Mouse (Mus musculus): ENCODE measurements around the gene Cnst. TPM values are rescaled to one million over a fixed set of nuclear protein-coding genes. Genes with fewer than 3 reads are reported as not detected.

The Cnst gene
- polyA plus RNA-seq, 1 experiment from 2014 or later: 20.5 TPM

DNA sequence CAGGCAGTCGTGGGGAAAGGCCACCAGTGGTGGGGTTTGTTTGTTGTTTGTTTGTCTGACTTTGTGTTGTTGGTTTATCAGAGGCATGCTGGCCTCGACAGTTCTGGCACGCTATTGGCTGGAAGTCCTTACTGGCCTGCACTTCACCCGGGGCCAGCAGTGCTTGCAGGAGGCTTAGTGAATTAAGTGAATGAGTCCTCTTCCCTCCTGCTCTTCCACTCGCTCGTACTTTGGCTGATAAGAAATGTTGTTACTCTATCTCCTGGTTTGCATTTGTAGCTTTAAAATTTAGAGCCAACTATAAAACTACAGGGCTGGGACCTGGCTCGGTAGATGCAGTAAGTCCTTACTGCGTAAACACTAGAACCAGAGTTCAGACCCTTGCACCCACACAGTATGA is 34.0 kb downstream of the Cnst start:
- no peaks in the 10 kb centered on the region for H3K9me3 ChIP-seq (replicated peaks)

DNA sequence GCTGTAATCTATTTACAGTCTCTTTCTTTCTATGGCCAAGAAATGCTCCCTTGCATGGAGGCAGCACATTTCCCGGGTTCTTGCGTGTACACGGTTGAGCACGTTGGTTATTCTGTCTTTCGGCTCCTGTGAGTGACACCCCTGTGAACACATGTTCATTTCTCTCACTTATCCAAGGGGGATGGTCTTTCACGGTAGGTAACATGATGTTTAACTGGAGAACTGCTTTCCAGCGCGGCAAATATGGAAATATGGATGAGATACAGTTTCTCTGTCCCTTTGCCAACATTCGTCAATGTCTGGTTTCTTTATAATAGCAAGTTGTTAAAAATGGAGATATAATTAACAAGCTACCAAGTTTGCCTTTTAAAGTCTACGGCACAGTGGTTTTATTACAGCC is 35.3 kb downstream of the Cnst start:
- Histone ChIP-seq H3K9ac (no peak overlapping the region), H3K9me3 (replicated peaks) (no peaks in the 10 kb centered on the region), H3K27me3 (replicated peaks) (no peaks in the 10 kb centered on the region), H3K4me2 (no peak overlapping the region), H3K27ac (ENCODE audit: poor library complexity, severe bottlenecking) (no peak overlapping the region), H3K4me1 (replicated peaks) (peaks cover 37% of the 10 kb centered on the region), H3K4me3 (no peak overlapping the region), H3K36me3 (peaks cover 17% of the 10 kb centered on the region)
- WGBS: 89% methylated on average over 10 of the region's 10 CpGs
- no peak for ATAC-seq (ENCODE audit: insufficient number of reproducible peaks, low FRiP score)

More for the DNA sequence above, 34.0 kb downstream of the Cnst start:
- no peak overlapping the region for H3K9ac ChIP-seq
- H3K27me3 ChIP-seq (replicated peaks): no peaks in the 10 kb centered on the region
- H3K27ac ChIP-seq (ENCODE audit: poor library complexity, severe bottlenecking): no peak overlapping the region
- ATAC-seq (ENCODE audit: insufficient number of reproducible peaks, low FRiP score): no peak
- peaks cover 26% of the 10 kb centered on the region for H3K4me1 ChIP-seq (replicated peaks)
- 54% methylated on average over 8 of the region's 8 CpGs for WGBS
- peaks cover 17% of the 10 kb centered on the region for H3K36me3 ChIP-seq
- no peak overlapping the region for H3K4me2 ChIP-seq
- H3K4me3 ChIP-seq: no peak overlapping the region

DNA sequence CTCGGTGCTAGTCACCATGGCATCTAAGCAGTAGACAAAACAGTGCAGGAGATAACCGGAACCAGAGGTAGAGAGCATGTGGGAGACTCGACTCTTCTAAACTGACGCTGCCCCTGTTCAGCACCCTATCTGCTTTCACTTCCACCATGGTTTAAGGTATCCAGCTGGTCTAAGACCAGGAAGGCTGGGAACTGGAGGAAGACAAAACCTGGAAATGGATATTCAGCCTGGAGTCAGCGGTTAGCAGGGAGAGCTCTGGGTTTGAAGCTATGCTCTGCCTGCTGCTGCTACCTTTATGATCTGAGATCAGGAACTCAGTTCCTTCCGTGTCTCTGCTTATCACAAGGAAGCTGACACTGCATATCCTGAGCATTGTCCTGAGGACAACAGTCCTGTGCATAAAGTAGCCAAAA is 35.9 kb downstream of the Cnst start:
- H3K4me1 ChIP-seq (replicated peaks): peaks cover 43% of the 10 kb centered on the region
- no peak overlapping the region for H3K4me3 ChIP-seq
- no peaks in the 10 kb centered on the region for H3K9me3 ChIP-seq (replicated peaks)
- 0 out of 2 replicates have a peak overlapping the region, but pooled peaks have one; percentile 12 for H3K4me2 ChIP-seq
- H3K36me3 ChIP-seq: peaks cover 17% of the 10 kb centered on the region
- H3K9ac ChIP-seq: no peak overlapping the region
- ATAC-seq (ENCODE audit: insufficient number of reproducible peaks, low FRiP score): no peak
- H3K27me3 ChIP-seq (replicated peaks): no peaks in the 10 kb centered on the region
- WGBS: 24% methylated on average over 6 of the region's 6 CpGs
- no peak overlapping the region for H3K27ac ChIP-seq (ENCODE audit: poor library complexity, severe bottlenecking)

DNA sequence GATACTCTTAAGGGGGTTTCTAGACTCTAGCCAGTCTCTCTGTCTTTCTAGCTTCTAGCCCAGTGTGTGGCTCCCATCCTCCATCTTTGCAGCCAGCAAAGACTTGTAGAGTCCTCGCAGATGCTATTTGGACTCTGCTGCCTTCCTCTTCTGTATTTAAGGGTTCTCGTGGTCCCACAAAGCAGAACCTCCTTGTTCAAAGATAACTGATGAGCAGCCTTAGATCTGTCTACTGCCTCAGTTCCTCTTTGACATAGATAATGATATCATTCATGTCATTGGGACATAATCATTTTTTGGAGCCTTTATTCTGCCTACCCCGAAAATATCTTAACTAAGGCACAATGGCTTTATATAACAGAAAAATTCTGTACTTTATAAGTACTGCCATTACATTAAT is 36.9 kb downstream of the Cnst start:
- Histone ChIP-seq H3K4me3 (no peak overlapping the region), H3K27me3 (replicated peaks) (no peaks in the 10 kb centered on the region), H3K4me2 (no peak overlapping the region), H3K9ac (no peak overlapping the region), H3K36me3 (peaks cover 17% of the 10 kb centered on the region), H3K4me1 (replicated peaks) (peaks cover 50% of the 10 kb centered on the region), H3K27ac (ENCODE audit: poor library complexity, severe bottlenecking) (no peak overlapping the region), H3K9me3 (replicated peaks) (no peaks in the 10 kb centered on the region)
- WGBS: 88% methylated on average over 3 of the region's 3 CpGs
- no peak for ATAC-seq (ENCODE audit: insufficient number of reproducible peaks, low FRiP score)

DNA sequence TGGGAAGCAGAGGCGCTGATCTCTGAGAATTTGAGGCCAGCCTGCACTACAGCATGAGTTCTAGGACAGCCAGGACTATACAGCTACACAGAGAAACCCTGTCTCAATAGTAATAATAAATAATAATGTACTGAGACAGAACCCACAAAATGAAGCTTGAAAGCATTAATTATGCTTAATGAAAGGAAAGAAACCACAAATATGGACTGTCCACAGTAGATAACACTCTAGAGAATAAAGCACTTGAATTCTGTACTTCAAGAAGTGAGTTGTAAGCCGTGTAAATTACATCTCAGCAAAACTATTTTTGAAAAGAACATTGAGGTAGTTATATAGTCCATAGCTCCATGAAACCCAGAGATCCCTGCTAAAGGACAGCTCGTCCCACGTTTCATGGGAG is 38.0 kb downstream of the Cnst start:
- 82% methylated on average over 4 of the region's 4 CpGs for WGBS
- Histone ChIP-seq H3K9ac (no peak overlapping the region), H3K36me3 (peaks cover 12% of the 10 kb centered on the region), H3K27ac (ENCODE audit: poor library complexity, severe bottlenecking) (no peak overlapping the region), H3K9me3 (replicated peaks) (no peaks in the 10 kb centered on the region), H3K4me1 (replicated peaks) (peaks cover 53% of the 10 kb centered on the region), H3K4me2 (no peak overlapping the region), H3K27me3 (replicated peaks) (no peaks in the 10 kb centered on the region), H3K4me3 (no peak overlapping the region)
- no peak for ATAC-seq (ENCODE audit: insufficient number of reproducible peaks, low FRiP score)

DNA sequence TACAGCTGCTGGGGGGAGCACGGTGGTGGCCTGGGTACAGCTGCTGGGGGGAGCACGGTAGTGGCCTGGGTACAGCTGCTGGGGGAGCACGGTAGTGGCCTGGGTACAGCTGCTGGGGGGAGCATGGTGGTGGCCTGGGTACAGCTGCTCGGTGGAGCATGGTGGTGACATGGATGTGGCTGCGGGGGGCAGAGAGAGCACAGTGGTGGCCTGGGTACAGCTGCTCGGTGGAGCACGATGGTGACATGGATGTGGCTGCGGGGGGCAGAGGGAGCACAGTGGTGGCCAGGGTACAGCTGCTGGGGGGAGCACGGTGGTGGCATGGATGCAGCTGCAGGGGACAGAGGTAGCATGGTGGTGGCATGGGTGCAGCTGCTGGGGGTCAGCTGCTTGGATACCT is 39.5 kb downstream of the Cnst start:
- H3K4me3 ChIP-seq: no peak overlapping the region
- H3K27ac ChIP-seq (ENCODE audit: poor library complexity, severe bottlenecking): 0 out of 2 replicates have a peak overlapping the region, but pooled peaks have one; percentile 29
- H3K27me3 ChIP-seq (replicated peaks): no peaks in the 10 kb centered on the region
- H3K36me3 ChIP-seq: no peaks in the 10 kb centered on the region
- H3K9me3 ChIP-seq (replicated peaks): no peaks in the 10 kb centered on the region
- 91% methylated on average over 9 of the region's 9 CpGs for WGBS
- no peak overlapping the region for H3K4me2 ChIP-seq
- H3K4me1 ChIP-seq (replicated peaks): peaks cover 53% of the 10 kb centered on the region
- no peak for ATAC-seq (ENCODE audit: insufficient number of reproducible peaks, low FRiP score)
- no peak overlapping the region for H3K9ac ChIP-seq

DNA sequence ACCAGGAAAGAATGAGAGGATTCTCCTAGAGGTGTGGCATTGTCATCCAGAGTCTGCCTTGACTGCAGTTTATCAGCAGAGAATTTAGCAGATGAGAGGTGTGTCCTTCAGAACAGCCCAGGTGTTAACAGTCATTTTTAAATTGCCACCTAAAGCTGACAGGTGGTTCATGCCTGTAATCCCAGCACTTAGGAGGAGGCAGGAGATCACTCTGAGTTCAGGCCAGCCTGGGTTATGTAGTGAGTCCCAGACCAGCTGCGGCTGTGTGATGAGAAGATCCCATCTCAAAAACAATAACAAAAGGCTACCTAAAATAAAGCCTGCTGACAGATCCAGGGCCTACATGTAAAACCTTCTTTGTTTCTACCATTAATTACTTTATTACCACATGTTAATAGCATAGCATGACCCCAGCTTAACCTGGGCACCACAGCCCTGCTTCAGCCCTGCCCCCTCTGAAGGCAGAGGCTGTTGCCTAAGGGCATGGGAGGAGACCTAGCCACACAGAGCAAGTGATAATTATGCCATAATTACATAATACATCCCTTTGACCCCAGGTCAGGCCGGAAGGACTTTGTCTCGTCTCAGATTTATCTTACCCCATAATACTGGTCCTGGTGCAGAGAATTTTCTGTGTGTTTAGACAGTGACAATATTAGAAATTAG is 40.4 kb downstream of the Cnst start:
- H3K9ac ChIP-seq: no peak overlapping the region

DNA sequence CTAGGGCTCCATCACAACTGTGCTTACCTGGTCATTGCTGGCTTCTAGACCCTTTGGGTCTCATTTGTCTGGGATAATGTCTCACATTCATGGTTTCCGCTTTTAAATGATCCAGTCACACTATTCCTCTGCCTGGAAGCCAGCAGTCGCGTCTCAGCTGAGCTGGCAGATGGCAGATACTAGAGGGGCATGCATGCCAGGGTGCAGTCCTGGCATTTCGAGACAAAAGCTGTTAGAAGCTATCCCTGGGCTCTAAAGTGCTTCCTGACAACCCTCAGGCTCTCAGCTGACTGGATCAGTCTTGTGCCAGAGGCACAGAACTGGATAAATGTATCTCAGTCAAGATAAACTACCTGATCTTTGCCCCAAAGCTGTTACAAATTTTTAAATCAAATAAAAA is 42.1 kb downstream of the Cnst start:
- peaks cover 8% of the 10 kb centered on the region for H3K36me3 ChIP-seq
- H3K9ac ChIP-seq: no peak overlapping the region
- no peak overlapping the region for H3K4me2 ChIP-seq
- H3K27me3 ChIP-seq (replicated peaks): no peaks in the 10 kb centered on the region
- ATAC-seq (ENCODE audit: insufficient number of reproducible peaks, low FRiP score): no peak
- peaks cover 42% of the 10 kb centered on the region for H3K4me1 ChIP-seq (replicated peaks)
- H3K9me3 ChIP-seq (replicated peaks): no peaks in the 10 kb centered on the region
- WGBS: 76% methylated on average over 4 of the region's 4 CpGs
- no peak overlapping the region for H3K4me3 ChIP-seq
- no peak overlapping the region for H3K27ac ChIP-seq (ENCODE audit: poor library complexity, severe bottlenecking)

More for the DNA sequence above, 40.4 kb downstream of the Cnst start:
- H3K36me3 ChIP-seq: no peaks in the 10 kb centered on the region
- H3K4me2 ChIP-seq: no peak overlapping the region
- no peak overlapping the region for H3K4me3 ChIP-seq
- H3K27ac ChIP-seq (ENCODE audit: poor library complexity, severe bottlenecking): peak overlapping the region; percentile 29; the same call in 1 of the 2 replicates
- 56% methylated on average over 3 of the region's 3 CpGs for WGBS
- peaks cover 50% of the 10 kb centered on the region for H3K4me1 ChIP-seq (replicated peaks)
- H3K9me3 ChIP-seq (replicated peaks): no peaks in the 10 kb centered on the region
- no peaks in the 10 kb centered on the region for H3K27me3 ChIP-seq (replicated peaks)
- ATAC-seq (ENCODE audit: insufficient number of reproducible peaks, low FRiP score): no peak

DNA sequence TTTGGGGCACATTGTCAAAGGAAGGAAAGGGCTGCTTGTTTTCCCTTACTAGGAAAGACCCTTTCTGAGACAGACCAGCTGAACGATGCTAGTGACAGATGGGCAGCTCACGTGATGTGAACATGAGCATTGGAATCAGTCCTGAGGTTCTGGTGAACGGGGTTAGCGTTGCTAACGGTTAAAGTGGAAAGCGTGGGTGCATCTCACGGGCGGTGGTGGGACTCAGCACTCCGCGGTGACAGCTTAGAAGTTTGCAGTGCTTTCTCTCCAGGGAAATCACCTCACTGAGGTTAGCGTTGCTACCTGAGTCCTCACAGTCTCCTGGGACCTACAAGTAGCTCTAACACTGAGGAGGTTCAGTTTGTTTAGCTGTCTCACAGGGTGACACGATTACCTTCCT is 45.5 kb downstream of the Cnst start:
- 77% methylated on average over 12 of the region's 12 CpGs for WGBS
- Histone ChIP-seq H3K4me1 (replicated peaks) (peaks cover 14% of the 10 kb centered on the region), H3K4me2 (no peak overlapping the region), H3K27me3 (replicated peaks) (no peaks in the 10 kb centered on the region), H3K4me3 (no peak overlapping the region), H3K27ac (ENCODE audit: poor library complexity, severe bottlenecking) (no peak overlapping the region), H3K9me3 (replicated peaks) (no peaks in the 10 kb centered on the region), H3K36me3 (peaks cover 12% of the 10 kb centered on the region), H3K9ac (no peak overlapping the region)
- no peak for ATAC-seq (ENCODE audit: insufficient number of reproducible peaks, low FRiP score)

DNA sequence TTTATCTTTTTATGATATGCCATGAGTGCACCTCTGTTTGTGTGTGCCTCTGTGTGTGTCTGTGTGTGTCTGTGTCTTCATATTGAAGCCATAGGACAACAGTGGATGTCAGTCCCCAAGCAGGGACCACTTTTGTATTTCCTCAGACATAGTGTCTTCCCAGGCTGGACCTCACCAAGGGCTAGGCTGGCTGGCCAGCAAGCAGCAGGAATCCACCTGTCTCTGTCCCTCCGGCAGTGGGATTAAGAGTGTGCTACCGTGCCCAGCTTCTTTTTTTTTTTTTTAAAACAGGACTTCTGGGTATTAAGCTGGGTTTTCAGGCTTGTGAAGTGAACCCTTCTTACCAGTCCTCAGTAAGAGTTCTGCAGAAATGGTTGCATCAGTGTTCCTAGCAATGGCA is 46.0 kb downstream of the Cnst start:
- H3K36me3 ChIP-seq: peaks cover 12% of the 10 kb centered on the region
- no peak for ATAC-seq (ENCODE audit: insufficient number of reproducible peaks, low FRiP score)
- 91% methylated on average over 2 of the region's 2 CpGs for WGBS

DNA sequence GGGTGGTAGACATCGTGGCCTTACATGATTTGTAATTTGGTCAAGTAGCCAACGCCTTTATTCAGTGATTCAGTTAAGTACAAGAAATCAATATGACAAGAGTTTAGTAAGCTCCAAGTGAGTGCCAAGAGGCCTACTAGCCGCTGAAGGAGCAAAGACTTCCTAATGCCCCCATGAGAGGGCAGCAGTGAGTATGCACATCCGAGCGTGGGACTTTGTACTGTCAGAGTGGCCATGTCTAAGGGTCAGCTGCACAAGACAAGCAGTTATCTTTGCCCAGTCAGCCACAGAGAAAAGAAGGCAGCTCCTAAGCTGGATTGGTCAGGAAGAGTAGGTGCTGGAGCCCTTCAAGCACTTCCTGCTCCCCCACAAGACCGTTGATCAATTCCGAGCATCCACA is 46.8 kb downstream of the Cnst start:
- WGBS: 75% methylated on average over 7 of the region's 7 CpGs
- H3K4me3 ChIP-seq: no peak overlapping the region

More for the DNA sequence above, 46.0 kb downstream of the Cnst start:
- no peaks in the 10 kb centered on the region for H3K27me3 ChIP-seq (replicated peaks)
- H3K9ac ChIP-seq: no peak overlapping the region
- no peak overlapping the region for H3K4me2 ChIP-seq
- no peak overlapping the region for H3K4me3 ChIP-seq
- peaks cover 9% of the 10 kb centered on the region for H3K4me1 ChIP-seq (replicated peaks)
- no peak overlapping the region for H3K27ac ChIP-seq (ENCODE audit: poor library complexity, severe bottlenecking)
- no peaks in the 10 kb centered on the region for H3K9me3 ChIP-seq (replicated peaks)

DNA sequence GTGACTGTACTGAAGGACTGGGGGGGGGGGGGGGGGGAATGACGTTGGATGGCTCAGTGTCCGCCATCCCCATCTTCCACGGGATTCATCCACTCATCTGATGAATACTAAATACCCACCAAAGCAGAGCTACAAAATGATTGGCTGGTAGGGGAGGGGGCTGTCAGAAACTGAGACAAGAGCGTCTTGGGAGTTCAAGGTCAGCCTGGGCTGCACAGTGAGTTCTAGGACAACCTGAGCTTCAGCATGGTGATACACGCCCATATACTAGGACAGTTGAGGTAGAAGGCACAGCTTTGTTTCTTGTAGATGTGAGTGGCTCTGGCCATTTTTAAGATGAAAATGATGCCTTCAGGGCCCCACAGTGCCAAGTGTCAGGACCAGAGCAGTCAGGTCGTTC is 52.2 kb downstream of the Cnst start:
- H3K27me3 ChIP-seq (replicated peaks): no peaks in the 10 kb centered on the region
- ATAC-seq (ENCODE audit: insufficient number of reproducible peaks, low FRiP score): no peak
- no peaks in the 10 kb centered on the region; the same call in 1 of the 2 replicates for H3K4me1 ChIP-seq (replicated peaks)
- H3K27ac ChIP-seq (ENCODE audit: poor library complexity, severe bottlenecking): no peak overlapping the region
- WGBS: 89% methylated on average over 6 of the region's 6 CpGs
- no peaks in the 10 kb centered on the region for H3K9me3 ChIP-seq (replicated peaks)
- H3K4me2 ChIP-seq: no peak overlapping the region
- peaks cover 3% of the 10 kb centered on the region for H3K36me3 ChIP-seq
- no peak overlapping the region for H3K9ac ChIP-seq
- H3K4me3 ChIP-seq: no peak overlapping the region

More for the DNA sequence above, 46.8 kb downstream of the Cnst start:
- Histone ChIP-seq H3K4me1 (replicated peaks) (peaks cover 4% of the 10 kb centered on the region), H3K9ac (no peak overlapping the region), H3K36me3 (peaks cover 12% of the 10 kb centered on the region), H3K27me3 (replicated peaks) (no peaks in the 10 kb centered on the region), H3K4me2 (no peak overlapping the region), H3K9me3 (replicated peaks) (no peaks in the 10 kb centered on the region), H3K27ac (ENCODE audit: poor library complexity, severe bottlenecking) (no peak overlapping the region)
- ATAC-seq (ENCODE audit: insufficient number of reproducible peaks, low FRiP score): no peak
